Mouse (Mus musculus): ENCODE results near the gene Gk5. TPM values are rescaled to one million over a fixed set of nuclear protein-coding genes. Genes with fewer than 3 reads are reported as not detected.

Gene Gk5
- polyA plus RNA-seq, 1 experiment from 2014 or later: 6.2 TPM

DNA sequence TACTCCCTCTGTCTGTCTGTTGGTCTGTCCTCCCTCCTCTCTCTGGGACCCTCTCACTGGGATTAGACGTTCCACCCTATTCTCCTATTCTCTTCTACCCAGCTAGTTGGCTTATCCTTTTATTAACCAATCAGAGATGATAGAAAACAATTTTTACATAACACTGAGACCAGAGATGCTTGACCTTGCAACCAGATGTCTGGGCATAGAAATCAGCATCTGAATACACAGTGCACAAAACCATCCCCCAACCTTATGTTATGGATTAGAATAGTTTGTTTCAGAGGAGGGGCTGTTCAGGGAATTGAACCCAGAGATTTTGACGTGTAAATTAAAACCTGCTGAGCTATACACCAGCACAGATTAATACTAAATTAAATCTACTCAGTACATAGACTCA, 111.1 kb downstream of the Gk5 start:
- no peak for ATAC-seq (ENCODE audit: insufficient number of reproducible peaks, insufficient read depth, low FRiP score, low TSS enrichment, low read depth)
- H3K9me3 ChIP-seq: no peaks in the 10 kb centered on the region
- 0 out of 2 replicates have a peak, but pooled peaks cover 6% of the 10 kb centered on the region for H3K4me1 ChIP-seq
- H3K4me2 ChIP-seq: no peak overlapping the region
- WGBS: 26% methylated on average over 2 of the region's 2 CpGs
- no peak overlapping the region for H3K4me3 ChIP-seq
- no peaks in the 10 kb centered on the region for H3K36me3 ChIP-seq
- no peak overlapping the region for H3K9ac ChIP-seq
- no peaks in the 10 kb centered on the region for H3K27me3 ChIP-seq
- H3K27ac ChIP-seq: no peak overlapping the region

Other genes starting within 250 kb of the Gk5 start
- 24.7 and 25.2 TPM in 2 replicates for gene Xrn1, start 164.6 kb upstream of the Gk5 start, polyA plus RNA-seq (2015; fragmentation: Nextera tagmentation; extraction: Ambion mirVana)
- 45.0 and 45.5 TPM in 2 replicates for gene Tfdp2, start 76.9 kb downstream of the Gk5 start, polyA plus RNA-seq (2015; fragmentation: Nextera tagmentation; extraction: Ambion mirVana)
- 135 and 138 TPM in 2 replicates for gene Atp1b3, start 245.1 kb downstream of the Gk5 start, polyA plus RNA-seq (2015; fragmentation: Nextera tagmentation; extraction: Ambion mirVana)

Measured in embryonic facial prominence, embryonic 13.5 days (tissue).